Mouse (Mus musculus): ENCODE results near the gene Kri1. TPM values are rescaled to one million over a fixed set of nuclear protein-coding genes. Genes with fewer than 3 reads are reported as not detected.
"Not testable (repeated sequence)": the region's sequence is repeated elsewhere in the genome, so short reads cannot be mapped to it uniquely, and the experiment has no call there.

Gene Kri1
- total RNA-seq, 1 experiment from 2014 or later, result 64.0 TPM

DNA sequence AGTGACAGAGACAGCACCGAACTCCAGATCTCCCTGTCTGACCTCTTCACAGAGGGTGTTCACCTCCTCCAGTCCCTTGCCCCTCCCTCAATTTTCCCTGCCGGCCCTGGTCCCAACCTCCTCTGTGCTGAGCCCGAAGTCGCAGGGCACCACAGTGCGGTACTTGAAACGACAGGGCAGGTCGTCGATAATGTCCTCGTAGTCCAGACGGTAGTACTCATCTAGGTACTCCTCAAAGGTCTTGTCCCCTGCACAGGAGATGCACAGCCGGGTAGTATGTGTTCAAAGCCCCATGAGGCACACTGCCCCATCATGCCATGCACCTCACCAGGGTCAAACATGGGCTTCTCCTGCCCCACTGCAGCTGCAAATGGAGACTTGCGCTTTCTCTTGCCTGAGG, 12.0 kb downstream of the Kri1 start:
- ATAC-seq (replicated peaks; ENCODE audit: low read depth, poor library complexity, severe bottlenecking), result no peak

DNA sequence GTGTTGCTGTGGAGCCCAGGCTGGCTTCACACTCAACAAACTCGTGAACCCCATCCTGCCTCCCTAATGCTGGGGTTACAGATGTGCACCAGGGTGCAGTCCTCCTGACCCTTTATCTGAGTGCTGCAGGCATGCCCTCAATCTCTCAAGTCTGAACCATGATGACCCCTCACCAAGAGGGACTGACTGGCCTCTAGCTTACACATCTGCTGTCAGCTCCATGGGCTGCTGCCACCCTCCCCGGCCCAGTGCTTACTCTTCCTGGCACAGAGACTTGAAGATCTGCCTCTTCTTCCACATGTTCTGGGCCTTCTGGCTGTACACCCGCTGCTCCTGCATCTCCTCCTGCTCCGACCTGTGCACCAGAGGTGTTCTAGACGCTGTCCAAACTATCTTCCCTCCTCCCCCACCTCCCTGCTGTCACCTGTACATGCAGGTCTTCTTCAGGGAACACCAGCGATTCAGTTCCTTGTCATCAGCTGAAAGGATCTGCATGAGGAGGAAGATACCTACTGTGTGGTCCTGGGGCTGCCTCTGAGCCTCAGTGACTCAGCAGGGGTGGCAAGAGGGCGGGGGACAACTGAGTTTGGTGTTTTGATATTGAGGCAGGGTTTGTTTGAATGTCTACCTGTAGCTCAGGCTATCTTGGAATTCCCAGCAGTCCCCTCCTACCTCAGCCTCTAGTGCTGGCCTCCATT, 12.6 kb downstream of the Kri1 start:
- no peak for ATAC-seq (replicated peaks; ENCODE audit: low read depth, poor library complexity, severe bottlenecking)

DNA sequence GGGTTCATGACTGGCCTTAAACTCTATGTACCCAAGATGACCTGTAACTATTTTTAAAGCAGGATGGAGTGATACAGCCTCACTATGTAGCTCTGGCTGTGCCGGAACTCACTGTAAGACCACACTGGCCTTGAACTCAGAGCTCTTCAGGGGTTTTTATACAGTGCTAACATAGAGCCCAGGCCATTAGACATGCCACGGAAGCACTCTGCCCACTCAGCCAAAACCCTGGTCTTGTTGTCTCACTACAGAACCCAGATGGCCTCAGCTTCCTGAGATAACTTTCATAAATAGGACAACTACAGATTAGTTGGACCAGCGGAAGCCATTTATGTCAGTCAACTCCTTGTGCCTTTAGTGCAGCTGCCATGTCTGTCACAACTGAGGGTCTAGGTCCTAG, 13.4 kb downstream of the Kri1 start:
- no peak; the same call in 1 of the 2 replicates for ATAC-seq (replicated peaks; ENCODE audit: low read depth, poor library complexity, severe bottlenecking)

DNA sequence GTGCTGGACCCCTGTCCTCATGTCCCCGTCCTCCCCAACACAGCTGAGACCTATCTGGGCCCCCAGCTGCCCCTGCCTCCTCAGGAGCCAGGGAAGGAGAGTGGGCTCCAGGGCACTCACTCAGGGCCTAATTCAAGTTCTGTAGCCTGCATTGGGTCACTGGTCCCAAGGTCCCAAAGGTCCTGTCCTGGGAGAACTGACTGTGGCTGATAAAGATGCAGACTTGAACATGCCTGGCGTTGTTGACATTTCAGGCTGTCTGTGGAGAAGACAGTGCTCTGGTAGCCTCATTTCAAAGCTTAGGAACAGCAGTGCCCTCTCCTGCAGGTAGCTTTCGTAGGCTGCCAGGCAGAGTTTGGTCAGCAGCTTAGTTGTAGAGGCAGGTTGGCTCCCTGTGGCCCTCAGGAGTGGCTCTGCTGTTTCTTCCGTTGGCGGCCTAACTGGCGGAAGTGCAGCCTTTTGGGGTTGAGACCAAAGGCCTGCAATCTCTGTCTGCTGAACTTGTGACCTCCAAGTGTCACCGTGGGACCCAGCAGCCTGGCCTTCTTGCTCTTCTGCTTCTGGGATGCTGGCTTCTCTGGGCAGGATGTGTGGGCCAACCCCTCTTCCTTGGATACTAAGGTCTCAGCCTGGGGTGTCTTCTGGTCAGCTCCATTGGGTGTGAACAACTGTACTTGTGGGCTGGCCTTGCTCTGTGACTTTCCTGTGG, 14.1 kb downstream of the Kri1 start:
- no peak for ATAC-seq (replicated peaks; ENCODE audit: low read depth, poor library complexity, severe bottlenecking)

DNA sequence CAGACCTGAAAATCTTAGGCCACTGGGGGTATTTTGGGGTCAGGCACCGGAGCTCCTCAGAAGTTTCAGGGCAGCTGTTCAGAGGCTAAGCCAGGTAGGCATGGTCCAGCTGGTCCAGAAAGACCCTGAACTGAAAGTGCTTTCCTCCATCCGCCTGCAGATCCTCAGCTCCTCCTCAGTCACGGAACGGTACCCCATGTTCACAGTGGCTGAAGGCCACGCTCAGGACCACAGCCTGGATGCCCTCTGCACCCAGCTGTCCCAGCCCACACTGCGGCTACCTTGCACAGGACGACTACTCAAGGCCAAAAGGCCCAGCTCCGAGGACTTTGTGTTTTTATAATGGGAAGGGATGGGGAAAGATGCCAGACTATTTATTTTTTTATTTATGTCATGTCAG, 14.7 kb downstream of the Kri1 start:
- no peak for ATAC-seq (replicated peaks; ENCODE audit: low read depth, poor library complexity, severe bottlenecking)

DNA sequence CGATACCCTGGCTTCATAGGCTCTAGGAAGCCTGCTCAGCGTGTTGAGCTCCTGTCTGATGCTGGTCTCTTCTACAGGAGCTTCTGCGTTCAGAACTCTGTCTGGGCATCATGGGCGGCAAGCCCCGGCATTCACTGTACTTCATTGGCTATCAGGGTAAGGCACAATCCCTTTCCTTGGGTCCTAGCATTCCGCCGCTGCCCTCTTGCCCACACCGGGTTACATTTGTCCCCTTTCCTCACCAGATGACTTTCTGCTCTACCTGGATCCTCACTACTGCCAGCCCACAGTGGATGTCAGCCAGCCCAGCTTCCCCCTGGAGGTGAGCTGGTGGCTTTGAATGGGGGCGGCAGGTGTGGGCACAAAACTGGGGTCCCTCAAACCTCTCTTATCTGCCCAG, 15.4 kb downstream of the Kri1 start:
- ATAC-seq (replicated peaks; ENCODE audit: low read depth, poor library complexity, severe bottlenecking), result no peak

DNA sequence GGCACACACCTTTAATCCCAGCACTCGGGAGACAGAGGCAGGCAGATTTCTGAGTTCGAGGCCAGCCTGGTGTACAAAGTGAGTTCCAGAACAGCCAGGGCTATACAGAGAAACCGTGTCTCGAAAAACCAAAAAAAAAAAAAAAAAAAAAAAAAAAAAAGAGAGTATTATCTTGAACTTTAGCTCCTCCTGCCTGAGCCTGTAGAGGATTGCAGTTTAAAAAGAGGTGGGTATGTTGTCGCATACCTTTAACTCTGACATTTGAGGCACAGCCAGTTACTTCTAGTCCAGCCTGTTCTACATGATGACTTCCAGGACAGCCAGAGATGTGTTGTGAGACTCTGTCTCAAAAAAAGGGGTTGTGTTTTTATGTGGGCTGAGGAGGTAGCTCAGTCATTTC, 18.2 kb downstream of the Kri1 start:
- ATAC-seq (replicated peaks; ENCODE audit: low read depth, poor library complexity, severe bottlenecking), result not testable (repeated sequence)

DNA sequence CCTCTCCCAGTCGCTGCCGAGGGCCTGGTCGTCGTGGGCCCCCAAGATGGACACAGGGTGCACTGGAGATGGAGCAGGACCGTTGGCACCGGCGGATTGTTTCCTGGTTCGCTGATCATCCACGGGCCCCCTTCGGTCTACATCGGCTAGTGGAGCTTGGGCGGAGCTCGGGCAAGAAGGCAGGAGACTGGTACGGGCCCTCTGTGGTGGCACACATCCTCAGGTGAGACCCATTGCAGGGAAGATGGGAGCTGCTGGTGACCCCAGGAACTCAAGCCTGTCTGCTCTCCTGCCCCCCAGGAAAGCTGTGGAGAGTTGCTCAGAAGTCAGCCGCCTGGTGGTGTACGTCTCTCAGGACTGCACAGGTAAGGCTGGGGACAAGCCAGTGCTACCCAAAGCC, 19.5 kb downstream of the Kri1 start:
- no peak for ATAC-seq (replicated peaks; ENCODE audit: low read depth, poor library complexity, severe bottlenecking)

DNA sequence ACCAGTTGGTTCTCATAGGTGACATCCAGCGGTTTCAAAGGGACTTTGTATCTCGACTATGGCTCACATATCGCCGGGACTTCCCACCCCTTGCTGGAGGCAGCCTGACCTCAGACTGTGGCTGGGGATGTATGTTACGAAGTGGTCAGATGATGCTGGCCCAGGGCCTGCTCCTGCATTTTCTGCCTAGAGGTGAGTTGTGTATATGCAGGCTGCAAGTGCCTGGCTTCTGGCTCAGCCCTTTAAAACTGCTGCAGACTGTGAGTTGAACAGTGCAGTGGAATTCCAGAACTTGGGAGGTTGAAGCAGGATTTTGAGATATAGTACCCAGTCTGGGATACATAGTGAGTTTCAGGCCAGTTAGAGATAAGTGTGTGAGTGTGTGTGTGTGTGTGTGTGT, 20.9 kb downstream of the Kri1 start:
- no peak for ATAC-seq (replicated peaks; ENCODE audit: low read depth, poor library complexity, severe bottlenecking)

DNA sequence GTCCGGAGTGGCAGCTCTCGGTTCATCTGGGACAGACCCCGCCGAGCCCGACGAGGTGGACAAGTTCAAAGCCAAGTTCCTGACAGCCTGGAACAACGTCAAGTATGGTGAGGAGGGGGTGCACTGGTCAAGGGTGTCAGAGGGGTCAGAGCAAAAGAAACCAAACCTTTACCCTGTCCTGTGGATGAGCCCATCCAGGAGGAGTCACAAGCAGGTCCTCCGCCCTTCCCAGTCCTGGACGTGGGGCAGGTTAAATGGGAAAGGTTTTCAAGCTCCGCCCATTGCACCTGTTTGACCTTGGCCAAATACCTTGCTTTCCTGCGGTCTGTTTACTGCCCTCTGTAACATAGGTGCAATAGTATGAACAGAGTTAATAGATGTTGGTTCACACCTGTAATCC, 22.2 kb downstream of the Kri1 start:
- no peak for ATAC-seq (replicated peaks; ENCODE audit: low read depth, poor library complexity, severe bottlenecking)

DNA sequence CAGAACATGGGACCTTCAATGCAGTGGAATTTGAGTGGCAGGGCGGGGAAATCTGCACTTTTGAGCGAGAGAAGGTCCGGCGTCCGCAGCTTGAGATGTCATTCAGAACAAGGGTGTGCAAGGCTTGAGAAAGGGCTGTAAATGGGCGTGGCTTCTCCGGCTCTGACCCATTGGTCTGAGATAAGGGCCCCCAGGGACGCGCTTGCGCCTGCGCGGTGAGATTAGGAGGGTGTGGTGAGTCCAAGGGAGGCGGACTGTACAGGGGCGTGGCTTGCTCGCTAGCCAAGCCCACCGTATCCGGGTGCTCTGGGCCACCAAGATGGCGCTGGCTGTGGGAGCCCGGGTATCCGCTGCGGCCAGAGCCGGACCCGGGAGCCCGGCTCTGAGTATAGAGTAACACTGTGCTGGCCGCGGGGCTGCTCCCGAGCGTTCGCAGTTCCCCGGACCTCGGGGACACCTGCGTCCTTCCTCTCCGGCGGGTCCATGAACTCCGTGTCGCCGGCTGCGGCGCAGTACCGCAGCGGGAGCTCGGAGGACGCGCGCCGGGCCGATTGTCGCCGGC, 22.7 kb downstream of the Kri1 start, which contains the start of gene Atg4d:
Gene Atg4d (plus strand): TSS at position 294 of the 562 bp plus-strand sequence.
- ATAC-seq (replicated peaks; ENCODE audit: low read depth, poor library complexity, severe bottlenecking), result peak; percentile 95

DNA sequence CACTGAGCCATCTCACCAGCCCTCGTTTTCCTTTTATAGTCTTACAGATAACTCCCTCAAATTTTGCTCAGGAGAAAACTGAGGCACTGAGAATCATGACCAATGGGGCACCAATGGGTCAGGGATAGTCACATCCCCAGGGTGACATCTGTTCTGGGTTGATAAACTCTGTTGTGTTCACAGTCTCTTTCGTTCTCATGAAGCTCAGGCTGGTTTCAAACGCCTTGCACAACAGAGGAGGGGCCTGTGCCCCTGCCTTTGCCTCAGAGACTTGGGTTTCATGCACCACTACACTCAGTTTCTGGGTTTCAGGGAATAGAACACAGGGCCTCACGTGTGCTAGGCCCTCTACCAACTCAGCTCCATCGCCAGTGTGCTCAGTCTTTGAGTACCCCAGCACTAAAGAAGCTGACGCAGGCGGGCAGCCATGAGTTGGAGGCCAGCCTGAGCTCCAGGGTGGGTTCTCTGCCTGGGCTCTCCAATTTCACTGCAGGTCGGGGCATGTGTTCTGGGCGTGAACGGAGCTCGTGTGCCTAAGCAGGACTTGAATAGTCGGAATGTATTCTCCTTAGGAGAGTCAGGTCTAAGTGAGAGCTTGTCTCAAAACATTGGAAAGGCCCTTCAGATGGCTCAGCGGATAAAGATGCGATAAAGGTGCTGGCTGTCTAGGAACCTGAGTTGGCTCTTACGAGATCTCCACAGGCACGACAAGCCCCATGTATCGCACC, 23.3 kb downstream of the Kri1 start:
- no peak for ATAC-seq (replicated peaks; ENCODE audit: low read depth, poor library complexity, severe bottlenecking)

DNA sequence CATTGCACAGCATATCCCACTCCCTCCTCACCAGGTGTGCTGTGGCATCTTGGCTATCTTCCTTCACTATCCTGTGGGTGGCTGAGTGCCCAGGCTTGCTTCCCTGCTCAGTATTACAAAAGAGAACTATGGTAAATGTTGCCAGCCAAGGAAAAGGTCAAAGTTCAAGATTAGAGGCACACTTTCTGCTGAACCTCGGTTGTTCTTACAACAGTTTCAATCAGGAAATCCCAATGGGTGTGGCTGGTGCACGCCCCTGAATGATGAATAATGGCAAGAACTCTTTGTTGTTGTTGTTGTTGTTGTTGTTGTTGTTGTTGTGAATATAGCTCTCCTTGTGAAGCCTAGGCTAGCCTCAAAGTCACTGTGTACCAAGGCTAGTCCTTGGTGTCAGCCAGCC, 25.9 kb downstream of the Kri1 start:
- ATAC-seq (replicated peaks; ENCODE audit: low read depth, poor library complexity, severe bottlenecking), result no peak

DNA sequence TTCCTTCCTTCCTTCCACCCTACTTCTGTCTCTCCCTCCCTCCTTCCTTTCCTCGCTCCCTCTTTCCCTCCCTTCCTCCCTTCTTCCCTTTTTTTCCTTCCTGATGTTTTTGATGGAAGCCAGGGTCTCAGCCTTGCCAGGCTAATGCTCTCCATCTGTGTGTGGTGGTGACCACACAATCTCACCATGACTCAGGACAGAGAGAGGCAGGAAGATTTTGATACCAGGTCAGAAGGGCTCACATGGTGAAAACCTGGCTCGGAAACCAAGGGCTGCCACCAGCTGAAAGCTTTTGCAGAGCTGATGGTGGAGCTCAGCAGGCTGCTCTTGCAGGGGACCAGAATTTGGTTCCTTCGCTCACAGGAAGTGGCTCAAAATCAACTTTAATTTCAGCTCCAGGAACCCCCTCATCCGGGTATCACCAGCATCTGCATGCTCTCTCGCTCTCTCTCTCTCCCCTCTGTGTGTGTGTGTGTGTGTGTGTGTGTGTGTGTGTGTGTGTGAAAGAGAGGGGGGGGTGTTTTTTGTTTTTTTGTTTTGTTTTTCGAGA, 27.2 kb downstream of the Kri1 start:
- no peak for ATAC-seq (replicated peaks; ENCODE audit: low read depth, poor library complexity, severe bottlenecking)

DNA sequence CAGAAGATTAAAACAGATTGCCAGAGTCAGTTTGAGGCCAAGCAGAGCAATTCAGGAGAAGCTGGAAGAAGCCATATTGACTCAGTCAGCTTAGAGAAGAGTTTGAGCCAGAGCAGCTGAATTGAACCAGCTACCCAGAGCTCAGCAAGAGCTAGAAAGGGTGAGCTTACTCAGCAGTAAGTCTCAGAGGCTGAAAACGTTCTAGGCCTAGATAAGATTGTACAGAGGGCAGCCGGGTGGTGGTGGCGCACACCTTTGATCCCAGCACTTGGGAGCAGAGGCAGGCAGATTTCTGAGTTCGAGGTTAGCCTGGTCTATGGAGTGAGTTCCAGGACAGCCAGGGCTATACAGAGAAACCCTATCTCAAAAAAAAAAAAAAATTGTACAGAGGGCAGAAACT, 31.4 kb downstream of the Kri1 start:
- not testable (repeated sequence) for ATAC-seq (replicated peaks; ENCODE audit: low read depth, poor library complexity, severe bottlenecking)

DNA sequence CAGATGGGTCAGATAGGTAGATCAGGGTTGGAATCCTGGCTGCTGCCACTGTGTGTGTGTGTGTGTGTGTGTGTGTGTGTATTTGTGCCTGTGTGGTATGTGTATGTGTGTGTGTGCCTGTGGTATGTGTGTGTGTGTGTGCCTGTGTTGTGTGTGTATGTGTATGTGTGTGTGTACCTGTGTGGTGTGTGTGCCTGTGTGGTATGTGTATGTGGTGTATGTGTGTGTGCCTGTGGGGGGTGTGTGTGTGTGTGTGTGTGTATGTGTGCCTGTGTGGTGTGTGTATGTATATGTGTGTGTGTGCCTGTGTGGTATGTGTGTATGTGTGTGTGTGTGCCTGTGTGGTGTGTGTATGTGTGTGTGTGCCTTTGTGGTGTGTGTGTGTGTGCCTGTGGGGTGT, 33.1 kb downstream of the Kri1 start:
- ATAC-seq (replicated peaks; ENCODE audit: low read depth, poor library complexity, severe bottlenecking), result no peak

DNA sequence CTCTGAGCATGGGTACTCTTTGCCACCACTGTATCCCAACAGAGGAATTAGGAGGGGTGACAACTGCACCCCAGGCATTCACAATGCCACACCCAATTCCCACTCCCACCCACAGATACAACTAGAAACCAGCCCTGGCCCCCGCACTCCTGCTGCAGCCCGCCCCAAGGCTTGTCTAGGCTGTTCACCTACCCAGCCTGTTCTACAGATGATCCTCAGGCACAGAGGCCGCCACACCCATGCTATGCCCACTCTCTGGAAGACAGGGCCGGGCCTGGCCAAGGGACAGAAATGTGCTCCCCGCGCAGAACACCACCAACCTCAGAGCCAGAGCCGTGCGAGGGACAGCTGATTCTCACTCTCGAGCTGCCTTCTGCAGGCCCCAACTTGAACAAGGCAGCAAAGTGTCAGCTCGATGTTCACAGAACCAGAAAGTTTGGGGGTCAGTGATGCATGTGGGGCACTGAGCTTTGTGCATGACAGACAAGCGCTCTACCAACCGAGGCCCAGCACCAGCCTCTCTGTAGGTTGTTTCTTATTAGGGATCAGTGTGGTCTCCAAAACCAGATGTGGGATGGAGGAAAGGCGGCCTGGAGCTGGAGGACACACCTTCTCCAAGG, 36.5 kb downstream of the Kri1 start:
- ATAC-seq (replicated peaks; ENCODE audit: low read depth, poor library complexity, severe bottlenecking), result no peak

DNA sequence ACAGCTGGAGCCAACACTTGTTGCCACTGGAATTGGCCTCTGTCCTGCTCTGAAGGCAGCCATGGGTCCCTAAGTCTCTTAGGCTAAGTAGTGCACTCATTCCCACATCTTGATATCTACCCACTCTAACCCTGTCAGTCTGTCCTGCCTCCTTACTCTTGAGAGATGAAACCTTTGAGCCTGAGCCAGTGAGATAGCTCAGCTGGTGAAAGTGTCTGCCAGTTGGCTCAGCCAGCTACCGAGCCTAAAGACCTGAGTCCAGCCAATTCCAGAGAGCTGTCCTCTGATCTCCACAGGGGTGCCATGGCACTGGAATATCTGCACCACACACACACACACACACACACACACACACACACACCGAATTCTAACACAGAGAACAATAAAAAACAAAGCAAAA, 37.3 kb downstream of the Kri1 start:
- no peak for ATAC-seq (replicated peaks; ENCODE audit: low read depth, poor library complexity, severe bottlenecking)

DNA sequence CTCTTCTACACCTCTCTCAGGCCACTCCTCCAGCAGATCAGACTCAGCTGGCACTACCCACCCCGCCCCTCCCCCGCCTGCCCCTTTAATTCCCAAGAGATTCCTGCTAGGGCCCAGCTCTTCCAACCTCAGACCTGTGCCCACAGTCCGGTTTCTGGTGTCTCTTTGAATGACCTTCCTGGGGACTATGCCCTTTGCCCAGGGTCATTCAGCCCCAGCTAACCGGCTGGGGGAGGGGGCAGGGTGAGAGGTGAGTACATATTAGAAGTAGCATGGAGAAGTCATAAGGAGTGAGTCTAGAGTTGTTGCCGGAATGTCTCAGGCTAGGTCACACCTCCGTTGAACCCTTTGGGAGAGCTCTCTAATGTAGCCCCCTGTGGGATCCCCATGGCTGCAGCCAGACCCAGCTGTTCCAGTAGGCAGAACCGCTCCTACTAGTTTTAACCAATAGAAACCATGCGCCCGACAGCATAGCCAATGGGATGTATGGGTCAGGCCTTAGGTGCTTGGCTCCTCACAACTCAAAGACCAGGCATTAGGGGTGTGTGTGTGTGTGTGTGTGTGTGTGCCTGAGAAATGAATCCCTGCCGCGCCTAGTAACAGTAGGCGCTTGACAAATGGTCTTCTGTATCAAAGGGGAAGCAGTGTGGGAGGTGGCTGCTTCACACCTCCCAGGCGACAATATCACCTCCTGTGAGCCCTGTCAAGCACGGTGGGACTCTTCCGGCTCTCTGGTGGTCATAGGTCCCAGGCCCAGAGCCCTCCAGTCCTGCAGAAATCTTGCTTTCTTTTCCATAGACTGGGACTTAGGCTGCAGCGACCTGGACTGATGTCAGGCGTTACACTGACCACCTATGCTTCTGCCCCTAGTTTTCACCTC, 37.9 kb downstream of the Kri1 start:
- peak; percentile 26; the same call in 1 of the 2 replicates for ATAC-seq (replicated peaks; ENCODE audit: low read depth, poor library complexity, severe bottlenecking)
